Mouse (Mus musculus) kidney, postnatal 25 days (tissue): ENCODE data around the gene Maff.
A peak's percentile ranks its signal among the peaks of the same experiment; 100 is the strongest.

Experiments
- DNase-seq, 2 experiments: peaks; one replicate each; pipeline ENCODE4 v3.0.0; 2021; ENCODE audit warnings: mixed read lengths in 2 of 2

Maff gene

DNA sequence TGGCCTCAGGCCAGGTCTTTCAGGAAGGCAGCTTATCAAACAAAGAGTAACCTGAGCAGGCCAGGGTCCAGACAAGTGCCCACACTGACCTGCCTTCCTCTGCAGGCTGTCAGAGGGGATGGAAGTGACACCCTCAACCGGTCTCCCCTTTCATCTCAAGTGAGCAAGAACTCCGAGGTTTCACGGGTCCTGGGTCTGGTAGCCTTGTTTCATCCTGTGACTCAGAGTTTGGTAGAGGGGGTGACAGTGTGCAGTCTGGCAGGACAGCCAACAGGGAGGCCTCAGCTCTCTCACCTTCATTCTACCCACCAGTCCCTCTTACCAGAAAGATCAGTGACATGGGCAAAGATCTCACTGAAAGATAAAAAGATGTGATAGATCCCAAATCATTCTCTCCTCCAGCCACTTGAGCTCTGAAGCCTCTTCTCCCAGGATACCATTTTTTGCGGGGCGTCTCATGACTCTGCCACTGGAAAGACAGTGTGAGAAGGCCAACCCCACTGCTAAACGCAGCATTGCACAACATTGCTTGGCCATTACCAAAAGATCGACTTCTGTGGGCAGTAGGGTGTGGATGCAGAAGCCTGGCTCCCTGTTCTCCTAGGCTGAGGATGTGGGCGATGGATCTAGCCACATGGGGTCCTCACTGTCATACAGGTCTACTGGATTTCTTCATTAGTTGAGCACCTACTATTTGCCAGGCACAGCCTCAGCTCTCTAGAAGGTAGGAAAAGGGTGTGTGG, at the start of gene Maff:
Gene Maff, plus strand, starts transcription at position 571 of the 743 bp plus-strand sequence.
- DNase-seq = no peak

DNA sequence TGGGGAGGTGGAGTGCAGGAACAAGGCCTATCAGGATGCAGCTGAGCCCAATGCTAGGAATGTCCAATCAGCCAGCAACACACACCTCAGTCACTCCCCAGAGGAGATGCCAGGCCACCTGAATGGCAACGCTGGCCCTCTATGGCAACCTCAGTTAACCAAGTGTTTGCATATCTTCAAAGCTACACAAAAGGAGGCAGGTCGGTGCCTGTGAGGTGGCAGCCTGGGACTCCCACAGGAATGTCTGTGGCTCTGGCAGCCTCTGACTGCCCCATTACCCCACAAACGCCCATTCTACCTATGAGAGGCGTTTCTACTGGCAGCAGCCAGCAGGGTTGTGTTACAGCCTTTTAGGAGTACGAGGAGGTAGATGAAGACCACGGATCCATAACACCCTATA, 47.9 kb upstream of the Maff start:
- DNase-seq = no peak

DNA sequence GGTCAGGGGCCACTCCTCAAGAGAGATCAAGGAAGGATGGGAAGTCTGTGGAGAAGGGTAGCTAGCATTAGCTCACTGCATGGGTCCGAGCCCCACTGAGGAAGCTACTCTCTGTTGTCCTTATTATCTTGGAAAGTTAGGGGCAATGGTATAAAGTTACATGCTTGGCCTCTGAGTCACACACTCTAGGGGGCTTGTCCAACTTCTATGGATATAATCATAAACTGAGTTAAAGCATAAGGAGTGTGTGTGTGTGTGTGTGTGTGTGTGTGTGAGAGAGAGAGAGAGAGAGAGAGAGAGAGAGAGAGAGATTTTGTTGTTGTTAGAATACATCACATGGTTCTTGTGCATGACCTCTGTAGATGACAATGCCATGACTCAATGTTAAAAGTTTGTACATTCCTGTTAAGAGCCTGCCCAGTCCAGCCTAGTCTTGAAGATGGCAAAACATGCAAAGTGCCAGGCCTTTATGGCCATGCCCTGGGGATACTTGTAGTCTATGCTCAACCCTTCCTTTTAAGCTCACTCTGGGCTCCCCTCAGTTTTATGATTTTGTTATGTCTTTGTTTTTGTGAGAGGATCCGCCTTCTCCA, 46.8 kb upstream of the Maff start:
- DNase-seq = no peak

DNA sequence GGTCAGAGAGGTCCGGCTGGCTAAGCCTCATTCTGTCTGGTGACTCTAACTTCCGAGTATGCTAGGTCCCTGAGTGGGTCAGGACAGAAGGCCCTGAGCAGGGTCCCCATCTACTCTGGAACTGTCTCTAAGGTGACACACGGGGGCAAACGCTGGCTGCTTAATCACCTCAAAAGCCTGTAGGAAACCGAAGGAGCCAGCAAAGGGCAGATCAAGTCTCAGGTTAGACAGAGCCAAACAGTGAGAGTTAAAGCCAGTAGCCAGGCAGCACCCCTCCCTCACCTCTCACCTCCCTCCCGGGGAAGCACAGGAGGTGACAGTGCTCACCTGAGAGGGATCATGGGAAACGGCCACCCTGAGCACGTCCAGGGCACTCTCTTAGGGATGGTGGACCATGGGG, 42.7 kb upstream of the Maff start:
- peak in 1 of 2 experiments; percentile 27 for DNase-seq

DNA sequence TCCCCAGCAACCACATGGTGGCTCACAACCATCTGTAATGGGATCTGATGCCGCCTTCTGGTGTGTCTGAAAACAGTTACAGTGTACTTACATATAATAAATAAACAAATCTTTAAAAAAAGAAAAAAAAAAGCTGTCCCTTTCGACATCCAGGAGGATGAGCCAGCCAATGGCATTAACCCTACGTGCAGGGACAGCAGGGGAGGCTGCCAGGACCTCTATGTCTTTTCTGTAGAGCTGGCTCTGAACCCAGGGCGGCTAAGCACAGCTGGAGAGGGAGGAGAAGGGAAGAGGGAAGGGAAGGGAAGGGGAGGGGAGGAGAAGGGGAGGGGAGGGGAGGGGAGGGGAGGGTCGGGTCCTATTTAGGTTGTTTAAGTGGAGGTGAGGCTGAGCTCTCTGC, 41.6 kb upstream of the Maff start:
- DNase-seq = no peak

DNA sequence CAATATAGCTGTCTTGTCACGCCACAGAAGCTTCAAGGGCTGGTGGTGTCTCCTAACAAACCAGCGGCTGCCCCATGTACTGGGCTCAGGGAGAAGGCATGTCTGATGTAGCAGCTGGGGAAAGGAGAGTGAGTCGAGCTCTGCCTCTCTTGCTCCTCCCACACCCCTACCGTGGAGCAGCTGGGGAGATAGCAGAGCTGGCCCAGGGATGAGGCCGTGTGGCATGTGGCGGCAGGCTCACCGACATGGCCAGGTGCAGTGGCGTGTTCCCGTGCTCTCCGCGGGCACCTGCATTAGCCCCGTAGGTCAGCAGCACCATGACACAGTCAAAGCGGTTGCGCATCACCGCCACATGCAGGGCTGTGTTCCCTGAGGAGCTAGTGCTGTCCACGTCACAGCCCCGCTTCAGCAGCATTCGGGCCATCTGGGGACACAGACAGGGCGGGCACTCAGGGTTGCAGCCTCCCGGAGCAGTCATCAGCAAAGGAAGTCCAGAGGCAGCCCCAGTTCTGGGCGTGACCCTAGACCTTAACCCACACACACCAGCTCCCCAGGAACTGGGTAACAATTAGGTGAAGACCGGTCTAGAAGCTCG, 40.3 kb upstream of the Maff start:
- DNase-seq = peak in 1 of 2 experiments; percentile 20

DNA sequence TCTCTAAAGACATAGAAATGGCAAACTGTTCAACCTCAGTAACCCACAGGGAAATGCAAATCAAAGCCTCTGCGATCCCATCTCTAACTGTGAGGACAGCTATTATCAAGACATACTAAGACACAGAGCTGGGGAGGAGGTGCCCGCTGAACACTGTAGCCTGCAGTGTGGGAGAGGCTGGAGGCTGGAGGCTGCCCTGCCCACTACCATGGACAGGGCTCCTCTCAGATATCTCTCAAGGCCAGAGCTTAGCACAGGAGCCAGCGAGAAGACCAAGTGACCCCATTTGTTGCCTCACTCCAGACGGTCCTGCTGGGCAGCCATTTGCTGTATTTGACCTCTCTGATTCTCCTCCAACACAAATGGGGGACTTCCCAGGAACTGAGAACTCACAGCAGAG, 38.6 kb upstream of the Maff start:
- peak in 1 of 2 experiments; percentile 10 for DNase-seq

DNA sequence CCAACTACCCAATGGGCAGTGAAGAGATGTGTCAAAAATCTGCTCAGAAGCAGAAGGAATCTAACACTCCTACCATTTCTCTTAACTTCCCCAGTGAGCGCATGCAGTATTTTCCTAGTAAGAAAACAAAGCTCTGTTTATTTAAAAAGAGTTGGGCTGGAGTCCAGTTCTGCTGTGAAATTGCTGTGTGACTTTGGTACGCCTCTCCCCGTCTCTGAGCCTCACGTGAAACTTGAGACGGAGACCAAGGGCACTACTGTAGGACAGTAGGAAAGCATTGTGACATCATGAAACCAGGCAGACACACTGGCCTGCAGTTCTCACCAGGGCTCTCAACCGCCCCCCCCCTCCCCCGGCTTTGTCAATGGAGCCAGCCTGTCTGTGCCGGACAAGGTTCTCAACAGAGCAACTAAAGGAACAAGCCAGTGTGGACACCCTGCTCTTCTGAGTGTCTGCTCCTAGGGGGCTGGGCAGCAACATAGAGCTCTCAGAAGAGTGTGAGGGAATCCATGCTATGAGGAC, 32.5 kb upstream of the Maff start:
- peak in 1 of 2 experiments; percentile 15 for DNase-seq

DNA sequence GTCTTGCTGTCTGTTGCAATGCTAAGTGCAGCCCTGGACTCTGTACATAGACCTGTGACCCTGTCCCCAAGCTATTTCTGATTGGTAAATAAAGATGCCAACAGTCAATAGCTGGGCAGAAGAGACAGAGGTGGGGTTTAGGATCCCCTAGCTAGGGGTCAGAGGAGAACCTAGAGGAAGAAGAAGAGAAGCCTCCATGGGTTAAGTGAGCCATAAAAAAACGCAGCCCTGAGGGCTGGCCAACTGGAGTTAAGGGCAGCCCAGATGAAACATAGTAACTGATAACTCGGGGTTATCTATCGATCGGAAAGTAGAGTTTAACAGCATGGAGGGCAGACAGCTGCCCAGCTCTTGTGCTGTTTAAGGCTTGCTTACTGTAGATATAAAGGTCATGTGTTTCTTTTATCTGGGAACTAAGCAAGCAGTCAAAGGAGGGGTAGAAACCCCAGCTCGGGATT, 24.7 kb upstream of the Maff start:
- no peak for DNase-seq

DNA sequence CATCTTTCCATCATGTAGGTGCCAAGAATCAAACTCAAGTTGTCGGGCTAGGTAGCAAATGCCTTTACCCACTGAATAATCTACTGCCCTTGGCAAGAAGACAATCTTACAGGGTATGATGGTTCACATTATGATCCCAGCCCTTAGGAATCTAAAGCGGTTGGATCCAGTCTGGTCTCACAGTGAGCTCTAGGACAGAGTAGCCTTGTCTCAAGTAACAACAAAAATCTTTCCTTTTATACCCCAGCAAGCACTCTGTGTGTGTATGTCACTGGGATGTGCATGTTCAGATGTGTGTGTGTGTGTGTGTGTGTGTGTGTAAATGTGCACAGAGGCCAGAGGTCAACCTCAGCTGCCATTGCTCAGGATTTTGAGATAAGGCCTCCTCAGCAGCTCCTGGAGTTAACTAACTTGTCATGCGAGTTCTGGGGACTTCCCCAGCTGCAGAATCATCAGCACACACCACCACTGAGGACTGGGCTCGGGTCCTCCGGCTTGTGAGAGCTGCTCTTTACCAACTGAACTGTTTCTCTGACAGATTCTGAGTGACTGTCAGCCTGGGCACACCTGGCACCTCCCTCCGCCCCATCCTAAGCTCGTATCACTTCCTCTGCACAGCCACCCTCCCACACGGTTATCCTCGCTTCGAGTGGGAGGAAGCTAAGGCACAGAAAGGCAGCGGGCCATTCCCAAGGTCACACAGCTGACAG, 24.0 kb upstream of the Maff start:
- peak in 1 of 2 experiments; percentile 40 for DNase-seq

DNA sequence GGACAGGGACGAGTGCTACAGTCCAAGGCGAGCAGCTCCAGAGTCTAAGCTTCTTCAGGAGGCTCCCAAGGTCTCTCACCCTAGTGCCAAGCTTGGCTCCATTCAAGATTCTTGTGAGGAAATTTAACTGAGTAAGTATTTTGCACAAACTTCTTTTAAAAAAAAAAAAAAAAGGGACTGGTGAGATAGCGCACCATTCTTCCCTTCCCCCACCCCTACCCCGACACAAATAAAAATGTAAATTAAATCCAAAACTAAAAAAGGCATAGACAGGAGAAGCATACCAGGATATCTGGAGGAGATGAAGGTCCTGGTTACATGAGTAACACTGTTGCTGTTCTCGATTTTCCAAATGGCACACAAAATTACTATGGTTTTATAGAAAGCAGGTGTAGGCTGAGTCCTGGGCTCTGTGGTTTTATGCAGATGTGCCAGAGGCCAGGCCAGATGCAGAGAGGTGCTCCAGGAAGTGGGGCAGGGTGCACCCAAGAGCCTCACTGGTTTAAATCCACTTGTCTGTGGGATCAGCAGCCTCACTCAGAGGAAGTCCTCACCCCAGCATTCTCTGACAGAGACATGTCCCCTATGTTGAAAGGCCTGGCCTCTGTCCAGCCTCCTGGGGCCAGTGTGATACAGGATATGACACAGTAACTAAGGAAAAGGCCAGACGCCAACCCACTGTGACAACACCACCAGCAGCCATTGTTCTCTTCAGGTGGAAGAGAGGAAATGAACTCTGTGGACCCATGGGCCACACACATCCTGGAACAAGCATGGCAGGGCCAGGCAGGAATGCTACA, 23.2 kb upstream of the Maff start:
- DNase-seq = peak; percentile 90 to 92

DNA sequence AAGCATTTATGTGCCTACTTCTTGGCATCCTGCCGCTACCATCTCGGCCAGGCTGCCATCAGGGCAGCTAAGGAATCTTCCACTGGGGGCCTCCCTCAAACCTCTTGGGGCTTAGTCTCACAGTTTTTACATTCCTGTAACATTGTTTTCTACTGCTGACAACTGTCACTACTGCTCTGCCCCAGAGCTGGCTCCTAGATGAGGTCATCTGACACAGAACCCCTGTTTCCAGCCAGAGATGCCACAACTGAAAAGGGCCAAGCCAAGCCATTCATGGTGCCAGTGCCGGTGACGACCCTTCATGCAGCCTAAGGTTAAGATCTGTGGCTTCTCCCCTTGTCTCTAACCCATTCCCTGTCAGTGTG, 22.6 kb upstream of the Maff start:
- no peak for DNase-seq

DNA sequence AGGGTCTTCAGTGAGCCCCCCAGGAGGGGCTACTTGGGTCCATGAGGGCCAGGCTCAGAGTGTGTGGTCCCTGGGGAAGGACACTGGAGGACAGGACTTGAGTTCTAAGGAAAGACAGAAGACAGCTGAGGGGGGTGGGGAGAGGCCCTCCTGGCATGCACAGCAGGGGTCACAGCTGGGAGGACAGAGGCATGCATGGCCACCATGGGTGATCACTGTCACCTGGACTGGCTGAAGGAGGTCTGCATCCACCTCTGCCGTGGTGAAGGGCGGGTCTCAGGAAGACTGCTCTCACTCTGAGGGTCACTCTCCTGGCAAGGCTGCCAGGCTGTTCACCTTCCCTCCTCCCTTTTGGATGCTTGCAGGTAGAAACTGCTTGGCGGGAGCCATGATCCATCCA, 22.0 kb upstream of the Maff start:
- DNase-seq = peak in 1 of 2 experiments; percentile 31

DNA sequence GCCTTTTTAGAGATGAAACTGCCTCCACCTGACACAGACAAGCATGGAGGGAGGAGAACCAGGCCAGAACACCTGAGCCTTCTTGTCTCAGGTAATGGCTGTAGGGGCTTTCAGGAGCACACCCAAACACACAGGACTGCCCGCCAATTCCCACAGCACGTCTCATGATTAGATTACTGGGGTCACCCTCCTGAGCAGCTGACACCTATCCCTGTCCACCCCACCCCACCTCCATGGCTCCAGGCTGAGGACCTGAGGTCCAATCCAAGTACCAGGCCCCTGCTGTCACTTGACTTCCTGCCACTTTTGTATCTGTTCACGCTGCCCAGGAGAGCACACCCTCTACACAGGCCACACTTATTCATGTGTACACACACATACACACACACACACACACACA, 20.7 kb upstream of the Maff start:
- no peak for DNase-seq

DNA sequence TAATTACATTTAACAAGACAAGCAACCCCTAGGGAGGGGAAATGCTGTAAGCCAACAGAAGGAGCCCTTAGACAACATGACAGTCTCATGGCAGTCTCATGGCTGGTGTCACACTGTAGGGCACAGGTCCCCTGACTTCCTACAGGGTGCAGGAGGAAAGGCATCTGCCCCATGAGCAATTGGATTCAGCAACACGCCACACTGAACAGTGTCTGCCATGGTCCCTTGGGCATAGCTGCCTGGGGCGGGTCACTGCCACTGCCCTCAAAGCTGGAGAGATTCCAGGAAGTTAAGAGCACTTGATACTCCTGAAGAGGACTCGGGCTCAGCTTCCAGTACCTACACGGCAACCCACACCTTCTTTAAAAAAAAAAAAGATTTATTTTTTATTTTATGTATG, 20.2 kb upstream of the Maff start:
- peak; percentile 18 to 65 for DNase-seq

DNA sequence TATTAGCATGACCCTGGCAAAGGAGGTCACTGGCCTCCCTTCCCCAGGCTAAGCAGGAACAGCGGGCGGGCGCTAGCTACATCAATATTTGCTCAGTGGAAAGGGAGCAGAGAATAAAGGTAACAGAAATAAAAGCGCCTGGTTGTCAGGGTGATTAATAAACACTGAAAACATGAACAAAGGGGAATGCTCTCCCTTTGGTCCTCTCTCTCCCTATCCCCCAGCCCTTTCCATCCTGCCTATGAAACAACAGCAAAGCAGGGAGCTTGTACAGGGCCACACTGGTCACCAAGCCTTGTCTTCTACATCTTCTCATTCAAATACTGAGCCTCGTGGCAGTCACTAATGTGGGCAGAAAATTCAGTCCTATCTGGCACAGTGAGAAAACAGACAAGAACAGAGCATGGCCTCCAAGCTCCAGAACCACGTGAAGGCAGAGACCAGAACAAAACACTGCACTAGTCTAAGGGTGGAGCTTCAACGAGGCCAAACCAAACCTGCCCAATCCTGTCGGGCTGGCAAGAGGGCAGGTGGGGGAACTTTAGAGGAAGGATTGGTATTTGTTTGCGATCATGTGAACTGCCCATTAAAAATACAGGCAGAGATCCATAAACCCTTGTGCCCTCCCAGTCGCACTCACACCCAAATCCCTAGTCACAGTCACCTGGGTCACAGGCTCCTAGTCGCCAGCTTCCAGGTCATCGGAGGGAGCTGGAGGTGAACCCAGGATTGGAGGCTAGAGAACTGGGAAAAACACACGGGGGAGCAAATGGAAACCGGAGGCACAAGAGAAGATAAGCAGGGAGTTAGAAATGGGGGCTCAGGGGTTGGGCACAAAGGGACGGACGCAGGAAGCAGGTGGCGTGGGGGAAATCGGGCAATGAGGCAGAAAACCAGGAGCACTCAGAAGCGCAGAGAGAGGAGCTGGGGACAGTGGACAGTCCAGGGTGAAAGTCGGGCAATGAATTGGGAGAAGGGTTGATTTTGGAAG, 19.2 kb upstream of the Maff start:
- DNase-seq = peak; percentile 64 to 89

DNA sequence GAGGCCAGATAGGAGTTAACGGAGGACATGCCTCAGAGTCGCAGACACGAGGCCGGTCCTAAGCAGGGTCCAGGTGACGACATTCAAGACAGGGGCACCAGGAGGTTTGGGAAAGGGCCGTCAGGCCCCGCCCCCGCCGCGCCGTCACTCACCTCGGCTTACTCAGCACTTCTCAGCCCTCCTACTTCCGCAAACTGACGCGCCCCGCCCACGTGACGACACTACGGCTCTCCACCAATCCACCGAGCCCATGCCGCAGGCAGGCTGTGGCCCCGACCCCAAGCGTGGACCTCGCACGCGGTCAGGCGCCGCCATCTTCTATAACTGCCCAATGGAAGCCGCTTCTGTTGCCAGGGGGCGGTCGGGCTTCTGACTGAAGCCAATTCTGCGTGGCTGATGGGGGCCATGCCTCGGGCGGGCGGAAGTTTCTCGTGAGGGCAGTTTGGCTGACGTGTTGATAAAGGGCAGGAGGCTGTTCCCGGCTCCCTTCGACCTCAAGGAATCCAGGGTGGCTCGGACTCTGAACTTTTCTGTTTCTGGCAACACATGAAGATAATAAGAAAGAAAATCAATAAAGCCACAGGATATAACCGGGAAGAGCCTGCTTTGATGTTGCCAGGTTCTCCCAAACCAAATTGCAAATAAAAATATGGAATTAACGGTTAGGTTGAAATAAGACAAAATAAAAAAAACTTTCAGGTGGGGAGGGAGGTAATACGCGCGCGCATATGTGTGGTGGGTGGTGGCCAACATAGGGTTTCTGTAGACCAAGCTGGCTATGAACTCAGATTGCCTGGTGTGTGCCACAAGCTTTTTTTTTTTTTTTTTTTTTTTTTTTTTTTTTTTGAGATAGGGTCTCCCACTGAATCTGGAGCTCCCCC, 18.1 kb upstream of the Maff start, which contains the start of gene Pla2g6:
Gene Pla2g6, minus strand, starts transcription at position 333 of the 881 bp plus-strand sequence.
- DNase-seq = peak; percentile 99 to 100

DNA sequence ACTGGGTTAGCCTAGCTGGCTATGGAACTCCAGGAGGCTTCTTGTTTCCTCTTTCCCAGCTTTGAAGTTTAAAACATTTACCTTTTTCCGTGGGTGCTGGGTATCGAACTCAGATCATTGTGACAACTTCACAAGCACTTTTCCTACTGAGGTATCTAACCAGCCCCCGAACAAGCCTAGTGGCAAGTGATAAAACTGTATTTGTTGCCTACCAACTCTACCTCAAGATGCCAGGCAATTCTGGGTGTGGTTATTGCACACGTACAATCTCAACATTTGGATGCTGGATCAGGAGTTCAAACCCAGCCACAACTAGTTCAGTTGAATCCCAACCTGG, 17.5 kb upstream of the Maff start:
- DNase-seq = no peak

DNA sequence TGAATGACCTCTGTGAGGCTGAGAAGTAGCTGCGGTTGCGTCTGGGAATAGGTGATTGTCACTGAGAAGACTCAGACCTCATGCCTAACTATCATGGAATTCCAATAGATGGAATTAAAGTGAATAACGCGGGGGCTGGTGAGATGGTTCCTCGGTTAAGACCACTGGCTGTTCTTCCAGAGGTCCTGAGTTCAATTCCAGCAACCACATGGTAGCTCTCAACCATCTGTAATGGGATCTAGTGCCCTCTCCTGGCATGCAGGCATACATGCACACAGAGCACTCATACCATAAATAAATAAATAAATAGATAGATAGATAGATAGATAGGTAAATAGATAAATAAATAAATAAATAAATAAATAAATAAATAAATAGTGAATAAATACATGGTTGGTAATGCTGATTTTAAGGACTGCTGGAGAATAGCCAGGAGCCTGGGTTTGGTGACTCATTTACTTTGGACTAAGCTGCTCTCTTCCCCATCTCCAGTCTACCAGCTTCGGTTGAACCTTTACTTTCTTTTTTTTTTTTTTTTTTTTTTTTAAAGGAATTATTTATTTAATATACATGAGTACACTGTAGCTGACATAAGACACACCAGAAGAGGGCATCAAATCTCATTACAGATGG, 17.0 kb upstream of the Maff start:
- DNase-seq = no peak

DNA sequence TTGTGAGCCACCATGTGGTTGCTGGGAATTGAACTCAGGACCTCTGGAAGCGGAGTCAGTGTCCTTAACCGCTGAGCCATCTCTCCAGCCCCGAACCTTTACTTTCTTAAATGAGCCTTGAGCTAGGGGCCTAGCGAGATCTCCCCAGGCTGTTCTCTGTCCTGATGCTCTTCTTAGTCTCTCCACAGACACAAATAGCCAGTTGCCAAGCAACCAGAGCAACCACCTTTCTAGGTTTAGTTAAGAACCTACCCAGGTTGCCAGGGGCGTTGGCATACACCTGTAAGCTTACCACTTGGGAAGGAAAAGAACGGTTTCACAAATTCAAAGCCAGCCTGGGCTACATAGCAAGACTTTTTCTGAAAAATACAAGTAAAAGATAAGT, 16.4 kb upstream of the Maff start:
- DNase-seq = no peak
